Mouse (Mus musculus): Measurements from ENCODE around the gene Pex19.

The Pex19 gene

GRCm38 (mm10) chr1:172126376-172127347 lies at the start of gene Pex19:
Gene Pex19, plus strand, starts transcription at chr1:172126755.
- DNase-seq (ENCODE audit: inconsistent age in 2 of 2, low spot score in 1 of 2): peak; percentile 78 to 92

DNA sequence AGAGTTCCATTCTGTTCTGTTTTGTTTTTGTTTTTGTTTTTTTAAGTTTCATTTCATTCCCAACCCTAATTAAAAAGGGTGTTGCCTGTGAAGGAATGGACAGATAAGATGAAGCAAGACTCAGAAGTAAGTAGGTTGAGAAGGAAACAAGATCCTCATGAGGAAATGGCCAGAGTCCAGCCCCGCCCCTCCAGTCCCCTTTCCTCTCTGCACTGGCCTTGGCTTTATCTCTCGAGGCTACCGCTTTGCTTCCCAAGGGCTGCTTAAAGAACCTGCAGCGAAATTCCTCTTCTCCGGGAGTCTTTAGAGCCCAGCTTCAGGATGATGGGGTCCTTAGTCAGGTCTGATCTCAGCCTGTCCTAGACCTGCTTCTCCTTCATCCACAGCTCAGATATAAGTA lies 48.6 kb upstream of the Pex19 start:
- peak; percentile 62 to 85 for DNase-seq (ENCODE audit: inconsistent age in 2 of 2, low spot score in 1 of 2)

DNA sequence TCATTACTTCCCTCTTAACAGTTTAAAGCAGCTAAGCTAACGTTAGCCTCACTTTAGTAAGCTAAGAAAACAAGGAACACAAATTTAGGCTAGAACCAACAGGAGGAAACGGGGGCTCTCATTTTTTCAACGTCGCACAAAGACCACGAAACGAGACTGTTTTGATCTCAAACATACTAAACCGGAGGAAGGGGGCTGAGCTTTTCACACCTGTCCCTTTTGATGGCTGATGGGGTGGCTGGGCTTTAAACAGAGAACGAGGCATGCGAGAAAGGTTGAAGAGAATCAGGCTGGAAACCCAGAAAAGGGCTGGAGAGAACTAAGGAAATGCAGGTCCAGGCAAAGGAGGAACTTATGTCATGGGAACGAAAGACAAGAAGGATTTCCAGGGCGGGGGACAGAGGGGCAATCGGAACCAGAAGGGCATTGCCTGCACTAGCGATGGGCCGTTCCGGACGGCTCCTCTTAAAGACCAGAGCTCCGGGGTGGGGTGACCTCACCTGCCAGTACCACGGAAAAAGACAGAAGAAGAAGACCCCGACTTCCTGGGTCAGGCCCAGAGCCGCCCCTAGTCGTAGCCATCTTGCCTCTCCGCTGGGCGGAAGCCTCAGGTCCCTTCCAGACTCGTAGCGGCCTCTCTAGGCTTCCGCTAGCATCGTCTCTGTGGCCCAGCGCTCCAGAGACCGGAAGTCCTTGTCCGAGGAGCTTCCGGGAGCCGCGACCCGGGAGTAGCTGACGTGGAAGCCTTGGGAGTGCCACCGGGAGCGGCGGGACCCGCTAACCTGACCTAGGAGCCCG lies 44.3 kb upstream of the Pex19 start, which contains the start of the genes Copa and Ncstn:
Copa (plus strand) TSS at position 429 of the 798 bp plus-strand sequence.
Ncstn (minus strand) TSS at position 695 of the 798 bp plus-strand sequence.
- peak; percentile 95 to 99 for DNase-seq (ENCODE audit: inconsistent age in 2 of 2, low spot score in 1 of 2)

DNA sequence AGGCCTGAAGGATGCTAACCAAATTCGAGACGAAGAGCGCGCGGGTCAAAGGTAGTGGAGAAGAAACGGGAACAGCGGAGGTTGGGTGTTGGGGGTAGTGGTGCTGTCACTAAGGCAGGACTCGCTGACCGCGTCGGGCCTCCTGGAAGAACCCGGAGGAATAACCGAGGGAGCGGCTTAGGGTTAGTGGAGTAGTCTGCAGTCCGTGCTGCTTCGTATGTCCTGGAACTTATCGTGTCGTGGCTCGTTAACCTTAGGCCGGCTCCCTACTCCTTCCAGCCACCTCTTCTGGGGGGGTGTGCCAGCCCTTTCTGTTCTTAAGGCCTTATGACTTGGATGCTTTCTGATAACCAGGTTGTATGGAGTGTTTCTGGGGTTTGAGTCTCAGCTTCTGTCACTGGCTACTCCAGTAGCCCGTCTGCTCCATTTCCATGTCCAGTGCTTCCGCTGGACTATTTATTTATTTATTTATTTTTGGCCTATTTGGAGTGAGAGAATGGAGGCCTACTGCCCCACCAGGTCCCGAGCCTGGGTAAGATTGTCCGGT lies 43.6 kb upstream of the Pex19 start:
- DNase-seq (ENCODE audit: inconsistent age in 2 of 2, low spot score in 1 of 2): no peak

GRCm38 (mm10) chr1:172093522-172093921 lies 33.0 kb upstream of the Pex19 start:
- DNase-seq (ENCODE audit: inconsistent age in 2 of 2, low spot score in 1 of 2): peak in 1 of 2 experiments; percentile 46

DNA sequence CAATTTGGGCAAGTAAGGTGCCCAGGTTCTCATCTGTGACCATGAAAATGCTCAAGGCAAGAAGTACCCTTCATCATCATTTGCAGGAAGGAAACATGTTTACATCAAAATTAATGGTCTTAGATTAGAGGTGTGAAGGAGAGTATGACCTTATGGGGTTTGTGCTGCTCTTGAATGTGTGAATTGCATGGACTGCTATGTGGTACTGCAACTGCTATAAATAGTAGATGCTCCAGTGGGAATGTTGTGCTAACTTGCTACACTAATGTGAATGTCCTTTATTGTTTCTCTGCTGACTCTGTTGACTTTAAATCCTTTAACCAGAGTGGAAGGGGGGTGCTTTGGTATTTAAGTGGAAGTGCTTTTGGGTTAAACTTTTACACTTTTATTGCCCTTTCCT lies 32.3 kb upstream of the Pex19 start:
- no peak for DNase-seq (ENCODE audit: inconsistent age in 2 of 2, low spot score in 1 of 2)

DNA sequence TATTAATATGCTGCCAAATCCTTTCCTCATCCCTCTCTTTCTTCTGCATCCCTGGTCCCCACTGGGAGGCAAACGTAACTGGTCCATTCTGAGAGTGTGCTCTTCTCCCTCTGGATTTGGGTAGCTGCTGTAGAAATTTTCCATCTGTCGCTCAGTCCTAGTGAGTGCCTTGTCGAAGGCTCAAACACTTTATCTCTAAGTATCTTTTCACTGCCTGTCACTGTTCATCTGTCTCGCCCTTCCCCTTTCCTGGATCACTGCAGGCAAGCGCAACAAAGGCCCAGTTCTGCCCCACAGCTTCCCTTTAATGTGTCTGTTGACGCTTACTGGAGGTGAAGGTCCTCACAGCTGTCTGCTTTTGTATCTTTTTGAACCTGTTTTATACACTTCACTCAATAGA lies 31.4 kb upstream of the Pex19 start:
- no peak for DNase-seq (ENCODE audit: inconsistent age in 2 of 2, low spot score in 1 of 2)

DNA sequence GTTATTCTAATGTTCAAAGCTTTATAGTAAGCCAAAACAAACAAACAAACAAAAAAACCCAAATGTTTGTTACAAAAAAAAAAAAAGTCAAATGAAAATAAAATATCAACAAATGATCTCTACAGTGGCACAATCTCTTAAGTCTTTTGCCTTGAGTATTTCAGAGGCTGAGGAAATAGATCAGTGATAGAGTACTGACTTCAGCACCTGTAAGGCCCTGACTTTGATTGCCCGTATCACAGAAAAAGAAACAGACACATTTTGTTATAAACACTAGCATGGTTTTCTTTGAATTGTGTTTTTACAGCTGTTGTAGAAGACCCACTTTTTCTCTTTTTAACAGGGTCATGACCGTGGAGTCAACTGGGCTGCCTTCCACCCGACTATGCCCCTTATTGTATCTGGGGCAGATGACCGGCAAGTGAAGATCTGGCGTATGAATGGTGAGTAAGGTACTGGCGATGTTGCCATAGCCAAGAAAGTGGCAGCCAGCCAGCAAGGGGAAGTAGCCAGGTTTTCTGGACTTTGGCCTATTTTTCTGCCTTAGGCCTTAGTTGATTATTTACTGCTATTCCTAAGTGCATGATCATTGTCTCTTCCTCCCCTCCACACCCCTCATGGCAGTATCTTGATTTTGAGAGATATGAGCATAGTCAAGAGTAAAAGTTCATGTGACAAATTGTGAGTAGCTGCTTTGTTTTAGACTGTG lies 27.1 kb upstream of the Pex19 start:
- peak in 1 of 2 experiments; percentile 58 for DNase-seq (ENCODE audit: inconsistent age in 2 of 2, low spot score in 1 of 2)

DNA sequence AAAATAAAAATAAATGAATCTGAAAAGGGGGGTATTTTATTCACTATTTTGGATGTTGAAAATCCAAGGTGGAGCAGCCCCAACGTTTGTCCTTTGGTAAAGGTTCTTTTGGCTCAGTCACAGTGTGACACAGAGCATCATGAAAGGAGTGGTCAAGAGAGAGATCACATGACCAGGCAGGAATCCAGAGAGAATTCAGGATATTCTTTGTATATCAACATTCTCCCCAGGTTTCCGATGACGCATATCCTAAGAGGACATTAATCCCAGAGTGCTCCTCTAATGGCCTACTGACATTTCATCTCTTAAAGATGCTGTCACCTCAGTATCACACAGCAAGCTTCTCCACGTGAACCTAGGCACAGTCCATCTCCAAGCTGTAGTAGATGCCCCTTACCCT lies 22.9 kb upstream of the Pex19 start:
- no peak for DNase-seq (ENCODE audit: inconsistent age in 2 of 2, low spot score in 1 of 2)

- DNase-seq (ENCODE audit: inconsistent age in 2 of 2, low spot score in 1 of 2): no peak
Observed at GRCm38 (mm10) chr1:172105101-172105500, 21.5 kb upstream of the Pex19 start.

DNA sequence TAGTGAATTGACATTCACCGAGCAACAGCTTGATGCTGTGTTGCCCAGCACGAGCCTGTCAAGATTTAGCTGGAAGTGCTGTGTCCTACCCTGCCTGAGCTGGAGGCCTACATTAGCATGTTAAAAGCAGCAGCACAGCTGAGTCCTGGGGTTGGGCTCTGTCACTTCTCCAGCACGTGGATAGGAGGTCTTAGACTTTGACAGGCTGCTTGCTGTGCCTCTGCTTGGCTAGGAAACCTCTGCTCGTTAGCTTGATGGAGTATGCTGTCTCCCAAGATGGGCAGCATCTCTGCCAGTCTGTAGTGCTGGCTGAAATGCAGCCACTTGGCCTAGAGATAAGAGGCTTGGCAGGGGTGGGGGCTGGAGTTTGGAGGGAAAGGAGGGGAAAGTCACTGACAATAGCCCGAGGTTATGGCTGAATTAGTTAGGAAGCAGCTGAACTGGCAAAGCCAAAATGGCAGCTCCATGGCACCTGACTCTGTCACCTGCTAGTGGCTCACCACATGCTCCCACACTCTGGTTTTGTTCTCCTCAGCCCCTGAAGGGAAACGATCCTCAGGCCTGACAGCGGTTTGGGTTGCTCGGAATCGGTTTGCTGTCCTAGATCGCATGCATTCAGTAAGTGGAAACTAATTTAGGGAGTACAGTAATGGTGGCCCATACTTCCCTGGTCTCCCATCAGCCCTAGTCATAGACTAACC lies 18.6 kb upstream of the Pex19 start:
- no peak for DNase-seq (ENCODE audit: inconsistent age in 2 of 2, low spot score in 1 of 2)

DNA sequence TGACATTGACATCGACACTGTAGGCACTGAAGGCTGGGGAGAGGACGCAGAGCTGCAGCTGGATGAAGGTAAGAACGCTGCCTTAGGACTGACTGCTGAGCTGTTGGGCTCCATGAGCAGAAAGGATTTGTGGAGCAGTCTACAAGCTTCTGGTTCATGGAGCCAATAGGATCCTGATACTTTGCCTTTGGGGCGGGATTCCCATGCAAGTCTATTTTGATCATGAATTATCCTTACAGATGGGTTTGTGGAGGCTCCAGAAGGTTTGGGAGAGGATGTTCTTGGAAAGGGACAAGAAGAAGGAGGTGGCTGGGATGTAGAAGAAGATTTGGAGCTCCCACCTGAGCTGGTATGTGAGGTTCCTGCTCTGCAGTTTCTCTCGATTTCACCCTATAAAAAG lies 9.6 kb upstream of the Pex19 start:
- no peak for DNase-seq (ENCODE audit: inconsistent age in 2 of 2, low spot score in 1 of 2)

- DNase-seq (ENCODE audit: inconsistent age in 2 of 2, low spot score in 1 of 2): no peak
Observed at GRCm38 (mm10) chr1:172119100-172119499, 7.5 kb upstream of the Pex19 start.

- DNase-seq (ENCODE audit: inconsistent age in 2 of 2, low spot score in 1 of 2): peak; percentile 39 to 78
Observed at GRCm38 (mm10) chr1:172119720-172120119, 6.8 kb upstream of the Pex19 start.

DNA sequence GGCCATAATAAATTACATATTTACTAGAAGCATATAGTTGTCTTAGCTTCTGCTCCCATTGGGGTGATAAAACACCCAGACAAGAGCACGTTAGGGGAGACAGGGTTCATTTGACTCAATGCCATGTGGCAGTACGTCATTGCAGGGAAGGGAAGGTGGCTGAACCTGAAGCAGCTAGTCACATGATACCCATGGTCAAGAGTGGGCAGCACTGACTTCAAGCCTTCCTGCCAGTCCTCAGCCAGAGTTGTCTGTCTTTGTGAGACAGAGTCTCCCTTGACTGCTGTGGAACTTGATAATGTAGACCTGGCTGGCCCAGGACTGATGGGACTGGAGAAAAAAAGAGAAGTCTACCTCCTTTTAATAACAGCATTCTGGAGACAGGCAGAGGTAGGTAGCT lies 3.9 kb upstream of the Pex19 start:
- no peak for DNase-seq (ENCODE audit: inconsistent age in 2 of 2, low spot score in 1 of 2)

DNA sequence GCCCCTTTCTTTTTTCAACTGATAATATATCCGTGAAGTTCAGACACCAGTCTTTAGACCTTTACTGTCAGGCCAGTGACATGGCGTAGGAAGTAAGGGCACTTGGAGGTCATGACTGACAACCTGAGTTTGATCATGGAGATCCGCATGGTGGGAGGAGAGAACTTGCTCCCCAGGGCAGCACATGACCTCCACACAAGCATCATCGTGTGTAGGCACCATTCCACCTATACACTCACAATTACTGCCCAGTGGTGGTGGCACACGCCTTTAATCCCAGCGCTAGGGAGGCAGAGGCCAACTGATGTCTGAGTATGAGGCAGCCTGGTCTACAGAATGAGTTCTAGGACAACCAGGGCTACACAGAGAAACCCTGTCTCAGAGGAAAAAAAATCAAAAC lies 2.0 kb upstream of the Pex19 start:
- no peak for DNase-seq (ENCODE audit: inconsistent age in 2 of 2, low spot score in 1 of 2)

GRCm38 (mm10) chr1:172127487-172127886 lies 932 bp downstream of the Pex19 start:
- DNase-seq (ENCODE audit: inconsistent age in 2 of 2, low spot score in 1 of 2): peak; percentile 42 to 80

GRCm38 (mm10) chr1:172128563-172128962 lies 2.0 kb downstream of the Pex19 start:
- DNase-seq (ENCODE audit: inconsistent age in 2 of 2, low spot score in 1 of 2): no peak

- no peak for DNase-seq (ENCODE audit: inconsistent age in 2 of 2, low spot score in 1 of 2)
Observed at GRCm38 (mm10) chr1:172129108-172129507, 2.6 kb downstream of the Pex19 start.

DNA sequence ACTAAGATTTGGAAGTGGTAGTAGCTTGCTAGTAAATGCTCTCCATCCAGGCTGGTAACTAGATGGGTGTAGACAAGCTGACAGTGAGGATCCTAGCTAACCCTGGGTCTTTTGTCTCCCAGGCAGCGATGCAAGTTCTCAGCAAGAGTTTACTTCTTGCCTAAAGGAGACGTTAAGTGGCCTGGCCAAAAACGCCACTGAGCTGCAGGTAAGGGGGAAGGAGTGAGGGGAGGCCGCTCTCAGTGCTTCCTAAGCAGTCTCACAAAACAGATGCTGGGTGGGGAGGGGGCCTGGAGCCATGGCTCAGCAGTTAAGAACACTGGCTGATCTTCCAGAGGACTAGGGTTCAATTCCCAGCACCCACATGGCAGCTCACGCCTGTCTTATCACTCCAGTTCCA lies 3.2 kb downstream of the Pex19 start:
- no peak for DNase-seq (ENCODE audit: inconsistent age in 2 of 2, low spot score in 1 of 2)
